ENCODE assay signal across 8 mouse cellular contexts in genomic region chr11:88046944-88047794, GRCm38 (mm10). TPM values are rescaled to one million over a fixed set of nuclear protein-coding genes. Genes with fewer than 3 reads are reported as not detected.
DNase-seq lines count a peak whose midpoint lies in the region; ATAC-seq and TF ChIP-seq lines count a peak whose summit lies in the region.

Gene Srsf1, plus strand, starts transcription at chr11:88047373.

- no peaks in the 10 kb centered on the region for H3K9me3 ChIP-seq in megakaryocyte, embryonic 14.5 days

- TF ChIP-seq POLR2A in cortical plate, adult 2 months (IDR thresholded peaks at IDR 0.05; ENCODE audit: extremely low read depth, insufficient read depth, low read length) = peak; percentile 93

- no peaks in the 10 kb centered on the region for H3K27me3 ChIP-seq in megakaryocyte, embryonic 14.5 days (replicated peaks)

- H3K27ac ChIP-seq in cortical plate, adult 2 months (ENCODE audit: insufficient read depth, low read length) = peak within 1 kb of the TSS; percentile 98

- ATAC-seq in activated CD4-positive, CD25-positive, alpha-beta regulatory T cell, adult 4 months = peak; percentile 80

- peaks cover 4% of the 10 kb centered on the region for H3K4me1 ChIP-seq in cortical plate, adult 2 months (ENCODE audit: control insufficient read depth, insufficient read depth, low read length)
- H3K4me1 ChIP-seq in megakaryocyte, embryonic 14.5 days = peaks cover 37% of the 10 kb centered on the region

- H3K36me3 ChIP-seq in megakaryocyte, embryonic 14.5 days (replicated peaks; ENCODE audit: low read length) = peaks cover 35% of the 10 kb centered on the region

- no peak for TF ChIP-seq CTCF in cortical plate, adult 2 months (IDR thresholded peaks at IDR 0.05; ENCODE audit: extremely low read depth, insufficient read depth, low read length)

- DNase-seq in gastrocnemius, adult 8-10 months (ENCODE audit: low spot score in 2 of 2) = peak; percentile 95 to 97
- DNase-seq in hindlimb bud, embryonic 11.5 days (ENCODE audit: extremely low spot score, low read depth, low spot score) = peak; percentile 98
- DNase-seq in left cerebral cortex, adult 8-10 months (ENCODE audit: low spot score in 2 of 2) = peak; percentile 96 to 97
- peak; percentile 99 for DNase-seq in right cerebral cortex, postnatal 10 days (ENCODE audit: low spot score in 2 of 2)
- DNase-seq in urinary bladder, postnatal 25 days (ENCODE audit: low spot score) = peak; percentile 97

- peak within 1 kb of the TSS; percentile 96 for H3K4me3 ChIP-seq in cortical plate, adult 2 months (ENCODE audit: insufficient read depth, low read length)
- peak within 1 kb of the TSS; percentile 98 for H3K4me3 ChIP-seq in megakaryocyte, embryonic 14.5 days (replicated peaks)

RNA-seq across cellular contexts. Expression of gene Srsf1, which starts in this region (rescaled TPM):
- polyA plus RNA-seq in activated CD4-positive, CD25-positive, alpha-beta regulatory T cell, adult 4 months (2017; shearing (Covaris generic)) = 10 to 100 TPM; 32.1 to 38.4 TPM
- 229 and 247 TPM in 2 replicates for polyA plus RNA-seq in cortical plate, adult 2 months (2012; rRNA removed)
- 10 to 100 TPM; 52.7 to 62.4 (median 59.0) TPM for total RNA-seq in gastrocnemius, adult 8-10 months (2022)
- 100 to 1,000 TPM; 189 to 208 (median 191) TPM for total RNA-seq in left cerebral cortex, adult 8-10 months (2022)
- 25.7 and 74.9 TPM in 2 replicates for polyA plus RNA-seq in megakaryocyte, embryonic 14.5 days (2012; ENCODE audit: insufficient read depth, low replicate concordance)

Comparison
In these comparisons a context has a peak if more than half of its experiments do, and no peak if none do; other contexts are left out.
1. Peak in every context shown above with its lines: DNase-seq, ATAC-seq, H3K4me3 ChIP-seq and H3K27ac ChIP-seq.